Mouse (Mus musculus) cerebellum, adult 2 months (tissue): ENCODE measurements at regions not wholly inside any gene's neighbourhood (a gene's known extent, or its start where the extent isn't known, plus 50 kb on each side); places are given as distances from the start of the nearest gene placed in this dataset.

Experiments used
- CTCF ChIP-seq: fragments of 200-500 bp; IDR thresholded peaks from 2 replicates; pipeline ENCODE4 v1.5.1; 2011; ENCODE audit warnings: low read depth, mild to moderate bottlenecking, control low read depth, low read length, moderate library complexity, borderline replicate concordance; ENCODE audit not compliant: insufficient read depth
- POLR2A ChIP-seq: fragments of 200-500 bp; IDR thresholded peaks from 2 replicates; pipeline ENCODE4 v1.6.1; 2011; ENCODE audit warnings: low read length, control low read depth, borderline replicate concordance; ENCODE audit not compliant: insufficient read depth

DNA sequence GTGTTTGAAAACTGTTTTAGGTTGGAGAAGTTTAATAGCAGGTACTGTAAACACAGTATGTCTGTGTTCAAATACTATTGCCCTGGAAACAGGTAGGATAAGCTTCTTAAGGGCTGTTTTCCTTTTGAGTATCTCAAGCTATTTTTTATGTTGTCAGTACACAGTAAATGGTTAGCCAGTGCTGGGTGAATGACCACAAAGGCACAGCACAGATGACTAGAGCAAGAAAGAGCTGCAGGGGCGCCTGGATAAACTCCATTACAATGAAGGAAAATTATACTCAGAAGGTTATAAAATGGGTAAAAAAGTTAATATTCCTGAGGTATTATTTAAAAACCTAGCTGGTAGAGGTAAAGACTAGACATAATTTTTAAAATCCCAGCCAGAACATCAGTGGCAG lies 137.6 kb downstream of the Klf5 start:
- no peak for TF ChIP-seq POLR2A
- no peak for TF ChIP-seq CTCF
